Mouse (Mus musculus) myocyte (in vitro differentiated cells): ENCODE measurements around the gene Zfp128. TPM values are rescaled to one million over a fixed set of nuclear protein-coding genes. Genes with fewer than 3 reads are reported as not detected.

ENCODE experiments used
- H3K27me3 ChIP-seq: one replicate; pipeline ENCODE4 v1.6.1; 2011; ENCODE audit not compliant: control insufficient read depth, insufficient read depth, insufficient read length
- H3K36me3 ChIP-seq: one replicate; pipeline ENCODE4 v1.6.1; 2011; ENCODE audit not compliant: control insufficient read depth, insufficient read depth
- H3K4me2 ChIP-seq: one replicate; pipeline ENCODE4 v1.6.1; 2011; ENCODE audit warnings: low read depth, control low read depth
- H3K4me3 ChIP-seq: one replicate; pipeline ENCODE4 v1.5.1; 2011; ENCODE audit warnings: mild to moderate bottlenecking, control low read depth, moderate library complexity
- H3K79me2 ChIP-seq: one replicate; pipeline ENCODE4 v1.6.1; 2011; ENCODE audit not compliant: control insufficient read depth, insufficient read depth
- H3ac ChIP-seq: one replicate; pipeline ENCODE4 v1.6.1; 2011; ENCODE audit not compliant: control insufficient read depth, insufficient read length
- CEBPB ChIP-seq: IDR thresholded peaks from 2 replicates; pipeline ENCODE4 v1.6.1; 2011; ENCODE audit warnings: mild to moderate bottlenecking, moderate library complexity; ENCODE audit not compliant: poor library complexity, insufficient read depth, severe bottlenecking
- E2F4 ChIP-seq: IDR thresholded peaks from one replicate; pipeline ENCODE4 v1.6.1; 2011; ENCODE audit warnings: mild to moderate bottlenecking, control low read depth, moderate library complexity; ENCODE audit not compliant: insufficient read depth
- MAX ChIP-seq: IDR thresholded peaks from one replicate; pipeline ENCODE4 v1.6.1; 2011; ENCODE audit warnings: low read depth, mild to moderate bottlenecking, control low read depth
- MYOD1 ChIP-seq, 3 experiments: IDR thresholded peaks; one replicate each; pipeline ENCODE4 v1.6.1; 2011; ENCODE audit warnings: control low read depth in 2 of 3, low read depth in 2 of 3, mild to moderate bottlenecking in 2 of 3, moderate library complexity in 1 of 3; ENCODE audit not compliant: insufficient read length in 2 of 3, control insufficient read depth in 1 of 3
- MYOG ChIP-seq, 3 experiments: IDR thresholded peaks; one replicate each; pipeline ENCODE4 v1.6.1; 2011; ENCODE audit warnings: control low read depth in 2 of 3, low read depth in 2 of 3, mild to moderate bottlenecking in 2 of 3; ENCODE audit not compliant: insufficient read length in 2 of 3, control insufficient read depth in 1 of 3, insufficient read depth in 1 of 3
- POLR2A ChIP-seq: IDR thresholded peaks from one replicate; pipeline ENCODE4 v1.6.1; 2011; ENCODE audit warnings: low read depth, mild to moderate bottlenecking, control low read depth, moderate library complexity; ENCODE audit not compliant: insufficient read length
- POLR2AphosphoS2 ChIP-seq: IDR thresholded peaks from one replicate; pipeline ENCODE4 v1.6.1; 2011; ENCODE audit warnings: low read depth, control low read depth; ENCODE audit not compliant: insufficient read length
- REST ChIP-seq: IDR thresholded peaks from one replicate; pipeline ENCODE4 v1.6.1; 2011; ENCODE audit warnings: mild to moderate bottlenecking, control low read depth, moderate library complexity; ENCODE audit not compliant: insufficient read depth, insufficient read length
- SRF ChIP-seq: IDR thresholded peaks from one replicate; pipeline ENCODE4 v1.6.1; 2011; ENCODE audit warnings: low read depth; ENCODE audit not compliant: control insufficient read depth, insufficient read length
- TCF12 ChIP-seq: IDR thresholded peaks from one replicate; pipeline ENCODE4 v1.6.1; 2011; ENCODE audit warnings: mild to moderate bottlenecking, control low read depth; ENCODE audit not compliant: poor library complexity, insufficient read depth, severe bottlenecking
- TCF3 ChIP-seq: IDR thresholded peaks from one replicate; pipeline ENCODE4 v1.6.1; 2011; ENCODE audit warnings: low read depth, control low read depth; ENCODE audit not compliant: insufficient read length
- USF1 ChIP-seq: IDR thresholded peaks from one replicate; pipeline ENCODE4 v1.6.1; 2011; ENCODE audit warnings: low read depth, mild to moderate bottlenecking, control low read depth, moderate library complexity
- polyA plus RNA-seq: library from polyadenylated mRNA; unstranded; fragments of >200 nt; fragmentation: generic; extraction: Trizol; gene quantifications from one replicate; pipeline ENCODE4 v1.2.1, GENCODE M21; 2012; ENCODE audit warnings: missing spikeins

Gene Zfp128
- 1.2 TPM for polyA plus RNA-seq

- TF ChIP-seq POLR2AphosphoS2 (peak; percentile 32), POLR2A (peak; percentile 28), MAX (no peak)
- peak within 1 kb of the TSS; percentile 58 for H3K4me3 ChIP-seq
- peak within 1 kb of the TSS; percentile 16 for H3ac ChIP-seq
- no peaks in the 10 kb centered on the region for H3K27me3 ChIP-seq
- H3K36me3 ChIP-seq = peaks cover 9% of the 10 kb centered on the region
- peak within 1 kb of the TSS; percentile 86 for H3K4me2 ChIP-seq
- H3K79me2 ChIP-seq = no peaks in the 10 kb centered on the region
Measured at GRCm38 (mm10) chr7:12880911-12881660, at the start of gene Zfp128. Gene Zfp128 (plus strand): TSS chr7:12881177.

- no peaks in the 10 kb centered on the region for H3K79me2 ChIP-seq
- peak within 1 kb of the TSS; percentile 76 for H3K4me3 ChIP-seq
- H3K4me2 ChIP-seq = peak within 1 kb of the TSS; percentile 73
- H3ac ChIP-seq = peak within 1 kb of the TSS; percentile 35
- no peaks in the 10 kb centered on the region for H3K27me3 ChIP-seq
- H3K36me3 ChIP-seq = peaks cover 12% of the 10 kb centered on the region
- no peak for TF ChIP-seq TCF3
- TF ChIP-seq TCF12 = no peak
- TF ChIP-seq POLR2A = peak; percentile 65
- TF ChIP-seq SRF = no peak
- TF ChIP-seq MAX = no peak
- TF ChIP-seq POLR2AphosphoS2 = peak; percentile 46
- no peak for TF ChIP-seq USF1
Measured at GRCm38 (mm10) chr7:12834162-12835120, 46.5 kb upstream of the Zfp128 start, which contains the start of gene Zfp110. Gene Zfp110 (plus strand): TSS chr7:12834761.

GRCm38 (mm10) chr7:12835193-12835671 is 45.7 kb upstream of the Zfp128 start:
- H3K4me2 ChIP-seq = peak overlapping the region; percentile 73
- H3ac ChIP-seq = peak overlapping the region; percentile 35
- H3K79me2 ChIP-seq = no peaks in the 10 kb centered on the region
- H3K36me3 ChIP-seq = peaks cover 12% of the 10 kb centered on the region
- TF ChIP-seq SRF = no peak
- TF ChIP-seq MAX = no peak
- no peak for TF ChIP-seq USF1
- no peak for TF ChIP-seq REST
- no peak for TF ChIP-seq CEBPB
- TF ChIP-seq MYOD1 (IDR thresholded peaks at IDR 0.05; ENCODE audit: control insufficient read depth in 1 of 3, insufficient read length in 2 of 3, low read depth in 2 of 3) = no peak
- no peak for TF ChIP-seq TCF12
- no peak for TF ChIP-seq MYOG (IDR thresholded peaks at IDR 0.05; ENCODE audit: control insufficient read depth in 1 of 3, insufficient read depth in 1 of 3, insufficient read length in 2 of 3, low read depth in 2 of 3)
- no peak for TF ChIP-seq POLR2AphosphoS2
- TF ChIP-seq POLR2A = no peak
- TF ChIP-seq E2F4 = no peak
- no peaks in the 10 kb centered on the region for H3K27me3 ChIP-seq
- H3K4me3 ChIP-seq = peak overlapping the region; percentile 76

GRCm38 (mm10) chr7:12835779-12836178 is 45.2 kb upstream of the Zfp128 start:
- Histone ChIP-seq H3K79me2 (no peaks in the 10 kb centered on the region), H3ac (no peak overlapping the region), H3K4me3 (peak overlapping the region; percentile 76), H3K4me2 (peak overlapping the region; percentile 73), H3K27me3 (no peaks in the 10 kb centered on the region), H3K36me3 (peaks cover 16% of the 10 kb centered on the region)
- no peak for TF ChIP-seq REST
- TF ChIP-seq SRF = no peak
- TF ChIP-seq CEBPB = no peak
- TF ChIP-seq POLR2A = no peak
- no peak for TF ChIP-seq TCF3

DNA sequence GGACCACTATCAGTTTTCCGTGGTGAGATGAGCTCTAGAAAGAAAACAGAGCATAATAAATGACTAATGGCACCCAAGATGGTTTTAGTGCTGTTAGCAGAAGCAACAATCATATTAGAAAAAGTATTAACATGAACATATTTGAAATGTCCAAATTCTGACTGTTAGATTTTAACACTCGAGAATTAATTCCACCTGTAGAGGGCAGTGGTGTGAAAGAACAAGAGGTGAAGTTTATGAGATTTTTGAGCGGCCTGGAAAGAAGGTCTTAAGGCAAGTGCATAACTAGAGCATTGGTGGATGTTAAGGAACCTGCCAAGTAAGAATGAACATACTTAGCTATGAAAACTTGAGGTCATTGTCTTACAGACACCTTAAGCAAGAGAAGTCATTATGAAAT is 6.7 kb upstream of the Zfp128 start:
- H3K27me3 ChIP-seq = no peaks in the 10 kb centered on the region
- H3K79me2 ChIP-seq = no peaks in the 10 kb centered on the region
- no peak overlapping the region for H3K4me2 ChIP-seq
- no peaks in the 10 kb centered on the region for H3K36me3 ChIP-seq
- TF ChIP-seq TCF12 (no peak), POLR2A (no peak), MAX (no peak), CEBPB (no peak)
- no peak overlapping the region for H3ac ChIP-seq
- no peak overlapping the region for H3K4me3 ChIP-seq
